In the genomic region with DNA sequence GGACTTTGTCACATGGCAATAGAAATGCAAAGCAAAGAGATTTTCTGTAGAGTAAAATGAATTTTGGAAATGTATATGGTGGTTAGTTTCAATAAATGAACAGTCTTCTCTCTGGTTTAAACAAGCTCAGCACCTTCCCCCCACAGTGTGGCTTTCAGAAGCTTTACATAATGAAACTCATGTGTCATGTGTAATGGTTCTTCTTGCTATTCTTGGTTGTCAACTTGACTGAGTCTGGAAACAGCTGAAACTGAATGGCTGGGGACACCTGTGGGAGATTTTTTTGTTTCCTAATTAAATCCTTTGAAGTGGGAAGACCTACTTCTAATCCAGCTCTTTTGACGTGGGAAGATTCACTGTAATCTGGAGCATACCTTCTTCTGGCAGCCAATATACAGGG, we compare ENCODE assay signal across 16 mouse cellular contexts.
"Had no signal": no experiment of that assay in that cellular context is flagged by ENCODE, and none has a peak within 500 bp of the region (broad histone marks: within the 10 kb centered on the region; RNA-seq: fewer than 3 reads in every experiment).

No protein-coding gene starts in this region.

- DNase-seq: retina, postnatal 1 day; right cerebral cortex, adult 18-20 months; right cerebral cortex, postnatal 14 days; right cerebral cortex, postnatal 25 days; right cerebral cortex, postnatal 4 days; spleen, adult 18-20 months; thymus, adult 18-20 months; thymus, adult 2 months; thymus, postnatal 14 days; thymus, postnatal 25 days; thymus, postnatal 36 days; thymus, postnatal 4 days had no signal

- H3K4me2 ChIP-seq: neural tube, embryonic 13.5 days; neural tube, embryonic 15.5 days; stomach, embryonic 15.5 days had no signal

- H3K9me3 ChIP-seq: neural tube, embryonic 13.5 days; neural tube, embryonic 15.5 days; stomach, embryonic 15.5 days had no signal

- H3K4me3 ChIP-seq: neural tube, embryonic 13.5 days; neural tube, embryonic 15.5 days; stomach, embryonic 15.5 days had no signal

- H3K27ac ChIP-seq: neural tube, embryonic 13.5 days; neural tube, embryonic 15.5 days; stomach, embryonic 15.5 days; stomach, postnatal 0 days had no signal

- H3K36me3 ChIP-seq: neural tube, embryonic 13.5 days; neural tube, embryonic 15.5 days; stomach, embryonic 15.5 days had no signal

- H3K4me1 ChIP-seq: stomach, embryonic 15.5 days had no signal

- H3K27me3 ChIP-seq: neural tube, embryonic 13.5 days; neural tube, embryonic 15.5 days; stomach, embryonic 15.5 days had no signal

- H3K9ac ChIP-seq: neural tube, embryonic 13.5 days; neural tube, embryonic 15.5 days; stomach, embryonic 15.5 days had no signal
